Mouse (Mus musculus) spleen, adult 12 weeks (tissue): Measurements from ENCODE around the gene AU040320.

ENCODE experiments used
- DNase-seq: peaks from one replicate; pipeline ENCODE4 v3.0.0; 2022; ENCODE audit warnings: low spot score

AU040320 gene

GRCm38 (mm10) chr4:126860268-126860986 lies 107.1 kb downstream of the AU040320 start:
- no peak for DNase-seq

- no peak for DNase-seq
These were observed 108.3 kb downstream of the AU040320 start for GRCm38 (mm10) chr4:126861514-126862266.

GRCm38 (mm10) chr4:126868699-126869098 lies 115.4 kb downstream of the AU040320 start:
- DNase-seq: no peak

- no peak for DNase-seq
These were observed 119.4 kb downstream of the AU040320 start for GRCm38 (mm10) chr4:126872717-126873116.

GRCm38 (mm10) chr4:126879560-126880275 lies 126.4 kb downstream of the AU040320 start:
- no peak for DNase-seq

GRCm38 (mm10) chr4:126883602-126884001 lies 130.3 kb downstream of the AU040320 start:
- no peak for DNase-seq

GRCm38 (mm10) chr4:126885953-126886352 lies 132.6 kb downstream of the AU040320 start:
- DNase-seq: no peak

GRCm38 (mm10) chr4:126889879-126890278 lies 136.5 kb downstream of the AU040320 start:
- no peak for DNase-seq
